Mouse (Mus musculus) limb, embryonic 14.5 days (tissue): ENCODE data around the gene Dok3. TPM values are rescaled to one million over a fixed set of nuclear protein-coding genes. Genes with fewer than 3 reads are reported as not detected.

Source experiments
- ATAC-seq: fragments of 200-750 bp; cut with Nextera tagmentation; 2 replicates; pipeline ENCODE4 v1.8.0; 2017; ENCODE audit warnings: low read depth, moderate number of reproducible peaks, moderate TSS enrichment; ENCODE audit not compliant: low FRiP score
- DNase-seq: peaks from one replicate; pipeline ENCODE4 v3.0.0-alpha.2; 2015; ENCODE audit warnings: low spot score
- H3K27ac ChIP-seq: fragments of 300-500 bp; sonication (generic); replicated peaks from 2 replicates; pipeline ENCODE4 v1.5.1; 2014; ENCODE audit warnings: low read depth, mild to moderate bottlenecking, low read length, moderate library complexity, mixed read lengths
- H3K27me3 ChIP-seq: fragments of 300-500 bp; sonication (generic); 2 replicates; pipeline ENCODE4 v1.6.1; 2014; ENCODE audit warnings: low read length, mixed read lengths; ENCODE audit not compliant: control insufficient read depth, insufficient read depth
- H3K36me3 ChIP-seq: fragments of 300-500 bp; sonication (generic); 2 replicates; pipeline ENCODE4 v1.6.1; 2014; ENCODE audit warnings: mild to moderate bottlenecking, low read length, moderate library complexity, mixed read lengths; ENCODE audit not compliant: control insufficient read depth, insufficient read depth
- H3K4me1 ChIP-seq: fragments of 300-500 bp; sonication (generic); 2 replicates; pipeline ENCODE4 v1.6.1; 2014; ENCODE audit warnings: antibody characterized with exemption, low read length, mixed read lengths; ENCODE audit not compliant: control insufficient read depth, insufficient read depth
- H3K4me2 ChIP-seq: fragments of 300-500 bp; sonication (generic); replicated peaks from 2 replicates; pipeline ENCODE4 v1.6.1; 2014; ENCODE audit warnings: low read depth, mild to moderate bottlenecking, low read length, moderate library complexity; ENCODE audit not compliant: severe bottlenecking
- H3K4me3 ChIP-seq: fragments of 300-500 bp; sonication (generic); replicated peaks from 2 replicates; pipeline ENCODE4 v1.5.1; 2014; ENCODE audit warnings: low read length
- H3K9ac ChIP-seq: fragments of 300-500 bp; sonication (generic); 2 replicates; pipeline ENCODE4 v1.6.1; 2014; ENCODE audit warnings: mild to moderate bottlenecking, low read depth, low read length, moderate library complexity; ENCODE audit not compliant: severe bottlenecking
- H3K9me3 ChIP-seq: fragments of 300-500 bp; sonication (generic); 2 replicates; pipeline ENCODE4 v1.6.1; 2016; ENCODE audit warnings: low read length; ENCODE audit not compliant: control insufficient read depth
- POLR2A ChIP-seq: fragments of 200-500 bp; IDR thresholded peaks from 2 replicates; pipeline ENCODE4 v1.8.0; 2012; ENCODE audit warnings: inconsistent platforms, mild to moderate bottlenecking, moderate library complexity, borderline replicate concordance; ENCODE audit not compliant: insufficient read depth, insufficient read length; ENCODE audit errors: extremely low read depth
- WGBS: fragments of 180-500 bp; shearing (Covaris S2); extraction: QIAGEN DNeasy Blood & Tissue Kit; methylation state at CpG from one replicate; pipeline ENCODE4 v1.1.7; 2014; 5-methylcytosine and 5-hydroxymethylcytosine counted together
- polyA plus RNA-seq, 2 experiments: library from polyadenylated mRNA; depleted of rRNA in 1 of 2; stranded (reverse) in 1 of 2; unstranded in 1 of 2; fragments of >200 nt; fragmentation: Nextera tagmentation in 1 of 2; extraction: Ambion mirVana in 1 of 2; gene quantifications; 2 replicates each; pipeline versions ENCODE4 v1.2.1 to v1.2.3; 2012 to 2014

The Dok3 gene
- polyA plus RNA-seq, 2 experiments: 4.4 to 9.1 TPM

GRCm38 (mm10) chr13:55479929-55480328, 49.2 kb downstream of the Dok3 start:
- Histone ChIP-seq H3K9me3 (no peaks in the 10 kb centered on the region), H3K4me3 (no peak overlapping the region), H3K4me2 (no peak overlapping the region), H3K4me1 (peaks cover 13% of the 10 kb centered on the region), H3K27ac (no peak overlapping the region), H3K27me3 (no peaks in the 10 kb centered on the region), H3K9ac (no peak overlapping the region), H3K36me3 (peaks cover 84% of the 10 kb centered on the region)
- ATAC-seq (no peak), DNase-seq (no peak)
- TF ChIP-seq POLR2A: no peak

GRCm38 (mm10) chr13:55479008-55479407, 50.1 kb downstream of the Dok3 start:
- Histone ChIP-seq H3K4me1 (peaks cover 8% of the 10 kb centered on the region), H3K27ac (no peak overlapping the region), H3K27me3 (no peaks in the 10 kb centered on the region), H3K9me3 (no peaks in the 10 kb centered on the region), H3K36me3 (peaks cover 93% of the 10 kb centered on the region), H3K4me3 (no peak overlapping the region), H3K4me2 (no peak overlapping the region), H3K9ac (no peak overlapping the region)
- ATAC-seq (no peak), DNase-seq (no peak)
- no peak for TF ChIP-seq POLR2A
- 86% methylated on average over 7 of the region's 7 CpGs for WGBS

GRCm38 (mm10) chr13:55478036-55478435, 51.1 kb downstream of the Dok3 start:
- H3K27ac ChIP-seq: no peak overlapping the region
- H3K36me3 ChIP-seq: peaks cover 91% of the 10 kb centered on the region
- H3K9me3 ChIP-seq: no peaks in the 10 kb centered on the region
- no peak for DNase-seq
- no peak for TF ChIP-seq POLR2A
- no peaks in the 10 kb centered on the region for H3K27me3 ChIP-seq
- no peak for ATAC-seq
- H3K4me2 ChIP-seq: no peak overlapping the region
- no peak overlapping the region for H3K4me3 ChIP-seq
- WGBS: 50% methylated on average over 5 of the region's 5 CpGs
- H3K4me1 ChIP-seq: peaks cover 8% of the 10 kb centered on the region; the same call in 1 of the 2 replicates
- no peak overlapping the region for H3K9ac ChIP-seq

GRCm38 (mm10) chr13:55477492-55477891, 51.6 kb downstream of the Dok3 start:
- H3K27me3 ChIP-seq: no peaks in the 10 kb centered on the region
- WGBS: 57% methylated on average over 16 of the region's 16 CpGs

GRCm38 (mm10) chr13:55476256-55476655, 52.8 kb downstream of the Dok3 start:
- Histone ChIP-seq H3K4me1 (peaks cover 11% of the 10 kb centered on the region; the same call in 1 of the 2 replicates), H3K27me3 (no peaks in the 10 kb centered on the region), H3K9me3 (no peaks in the 10 kb centered on the region), H3K27ac (no peak overlapping the region), H3K36me3 (peaks cover 74% of the 10 kb centered on the region), H3K4me3 (no peak overlapping the region), H3K4me2 (no peak overlapping the region), H3K9ac (no peak overlapping the region)
- no peak for TF ChIP-seq POLR2A
- WGBS: 90% methylated on average over 8 of the region's 8 CpGs
- DNase-seq (no peak), ATAC-seq (no peak)

More at GRCm38 (mm10) chr13:55477492-55477891, 51.6 kb downstream of the Dok3 start:
- ATAC-seq (no peak), DNase-seq (no peak)
- H3K4me1 ChIP-seq: peaks cover 11% of the 10 kb centered on the region; the same call in 1 of the 2 replicates
- H3K4me2 ChIP-seq: no peak overlapping the region
- H3K27ac ChIP-seq: no peak overlapping the region
- no peak for TF ChIP-seq POLR2A
- H3K36me3 ChIP-seq: peaks cover 86% of the 10 kb centered on the region
- H3K4me3 ChIP-seq: no peak overlapping the region
- H3K9me3 ChIP-seq: no peaks in the 10 kb centered on the region
- no peak overlapping the region for H3K9ac ChIP-seq

- peaks cover 69% of the 10 kb centered on the region for H3K36me3 ChIP-seq
- no peak overlapping the region for H3K4me2 ChIP-seq
- H3K27me3 ChIP-seq: no peaks in the 10 kb centered on the region
- WGBS: 88% methylated on average over 5 of the region's 5 CpGs
- no peak overlapping the region for H3K27ac ChIP-seq
- no peaks in the 10 kb centered on the region for H3K9me3 ChIP-seq
- no peak for ATAC-seq
- no peak for TF ChIP-seq POLR2A
- peaks cover 15% of the 10 kb centered on the region for H3K4me1 ChIP-seq
- H3K9ac ChIP-seq: no peak overlapping the region
- no peak overlapping the region for H3K4me3 ChIP-seq
- no peak for DNase-seq
Measured at GRCm38 (mm10) chr13:55475750-55476149, 53.3 kb downstream of the Dok3 start.
